Mouse (Mus musculus): ENCODE measurements at regions not wholly inside any gene's neighbourhood (a gene's known extent, or its start where the extent isn't known, plus 50 kb on each side); places are given as distances from the start of the nearest gene placed in this dataset.

DNA sequence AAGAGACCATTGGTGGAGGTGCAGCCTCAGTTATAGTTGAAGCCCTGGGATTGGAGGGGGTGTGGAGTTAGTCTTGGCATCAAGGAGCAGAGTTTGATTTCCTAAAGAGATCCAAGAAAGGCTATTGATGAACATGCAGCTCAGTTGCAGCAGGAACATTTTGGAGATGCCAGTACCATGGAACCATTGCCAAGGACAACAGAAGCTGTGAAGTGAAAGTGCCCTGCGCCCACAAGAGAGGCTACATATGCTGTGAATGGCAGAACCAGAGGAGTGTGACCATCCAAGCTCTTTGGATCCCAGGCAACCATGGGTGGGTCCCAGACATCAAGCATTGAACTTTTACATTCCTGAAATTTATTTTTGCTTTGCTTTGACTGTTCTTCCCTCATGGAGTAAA lies 539.2 kb upstream of the Mpdz start:
- Histone ChIP-seq H3K4me1 (ENCODE audit: control insufficient read depth, insufficient read depth, low read length) (no peaks in the 10 kb centered on the region), H3K27ac (replicated peaks; ENCODE audit: insufficient read depth, low read depth, low read length) (no peak overlapping the region), H3K27me3 (ENCODE audit: control insufficient read depth, insufficient read depth, low read length) (no peaks in the 10 kb centered on the region), H3K9ac (ENCODE audit: low read depth, low read length) (no peak overlapping the region), H3K4me3 (ENCODE audit: insufficient read depth, low read depth, low read length) (no peak overlapping the region), H3K36me3 (ENCODE audit: control insufficient read depth, insufficient read depth, low read length) (no peaks in the 10 kb centered on the region), H3K79me2 (ENCODE audit: control insufficient read depth, insufficient read depth, low read length) (no peaks in the 10 kb centered on the region)
- WGBS: 79% methylated on average over 1 of the region's 1 CpGs
- TF ChIP-seq CTCF (IDR thresholded peaks at IDR 0.05; ENCODE audit: low read depth, low read length) (no peak), POLR2A (IDR thresholded peaks at IDR 0.05; ENCODE audit: extremely low read depth, insufficient read depth, low read length) (no peak)
- DNase-seq (ENCODE audit: extremely low read depth, low read depth, low spot score): no peak

- WGBS: 88% methylated on average over 10 of the region's 10 CpGs
Observed at GRCm38 (mm10) chr4:81970472-81970871, 527.9 kb upstream of the Mpdz start.

GRCm38 (mm10) chr4:81969621-81970115 lies 527.1 kb upstream of the Mpdz start:
- no peaks in the 10 kb centered on the region for H3K4me1 ChIP-seq (ENCODE audit: control insufficient read depth, insufficient read depth, low read length)
- no peaks in the 10 kb centered on the region for H3K79me2 ChIP-seq (ENCODE audit: control insufficient read depth, insufficient read depth, low read length)
- no peak for DNase-seq (ENCODE audit: extremely low read depth, low read depth, low spot score)
- H3K36me3 ChIP-seq (ENCODE audit: control insufficient read depth, insufficient read depth, low read length): no peaks in the 10 kb centered on the region
- no peaks in the 10 kb centered on the region for H3K27me3 ChIP-seq (ENCODE audit: control insufficient read depth, insufficient read depth, low read length)
- 79% methylated on average over 3 of the region's 3 CpGs for WGBS
- H3K9ac ChIP-seq (ENCODE audit: low read depth, low read length): no peak overlapping the region
- no peak for TF ChIP-seq POLR2A (IDR thresholded peaks at IDR 0.05; ENCODE audit: extremely low read depth, insufficient read depth, low read length)
- no peak for TF ChIP-seq CTCF (IDR thresholded peaks at IDR 0.05; ENCODE audit: low read depth, low read length)
- H3K4me3 ChIP-seq (ENCODE audit: insufficient read depth, low read depth, low read length): no peak overlapping the region
- no peak overlapping the region for H3K27ac ChIP-seq (replicated peaks; ENCODE audit: insufficient read depth, low read depth, low read length)

More at GRCm38 (mm10) chr4:81970472-81970871, 527.9 kb upstream of the Mpdz start:
- Histone ChIP-seq H3K9ac (ENCODE audit: low read depth, low read length) (no peak overlapping the region), H3K27ac (replicated peaks; ENCODE audit: insufficient read depth, low read depth, low read length) (no peak overlapping the region), H3K27me3 (ENCODE audit: control insufficient read depth, insufficient read depth, low read length) (no peaks in the 10 kb centered on the region), H3K79me2 (ENCODE audit: control insufficient read depth, insufficient read depth, low read length) (no peaks in the 10 kb centered on the region), H3K4me1 (ENCODE audit: control insufficient read depth, insufficient read depth, low read length) (no peaks in the 10 kb centered on the region), H3K36me3 (ENCODE audit: control insufficient read depth, insufficient read depth, low read length) (no peaks in the 10 kb centered on the region), H3K4me3 (ENCODE audit: insufficient read depth, low read depth, low read length) (no peak overlapping the region)
- DNase-seq (ENCODE audit: extremely low read depth, low read depth, low spot score): no peak
- TF ChIP-seq CTCF (IDR thresholded peaks at IDR 0.05; ENCODE audit: low read depth, low read length) (no peak), POLR2A (IDR thresholded peaks at IDR 0.05; ENCODE audit: extremely low read depth, insufficient read depth, low read length) (no peak)

DNA sequence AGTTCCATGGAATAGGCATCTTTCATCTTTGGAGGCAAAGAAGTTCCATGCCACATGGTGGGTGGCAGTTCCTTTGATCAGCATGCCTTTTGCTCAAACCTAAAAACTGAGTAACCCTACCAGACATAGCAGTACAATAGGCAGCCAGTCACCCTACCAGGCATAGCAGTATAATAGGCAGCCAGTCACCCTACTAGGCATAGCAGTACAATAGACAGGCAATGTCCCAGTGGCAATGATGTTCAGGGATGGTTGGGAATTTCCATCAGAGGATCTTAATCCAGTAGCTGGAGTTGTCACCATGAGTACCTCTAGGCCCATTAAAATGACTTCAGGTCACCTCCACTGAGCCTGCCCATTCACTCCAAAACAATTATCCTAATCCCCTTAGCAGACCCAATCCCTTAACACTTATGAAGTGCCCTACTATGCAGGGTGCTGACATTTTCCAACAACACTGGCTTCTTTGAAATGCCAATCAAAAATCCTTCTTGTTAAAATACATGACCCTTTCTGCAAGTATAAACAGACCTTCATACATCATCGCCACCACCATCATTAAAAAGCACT lies 523.5 kb upstream of the Mpdz start:
- DNase-seq (ENCODE audit: extremely low read depth, low read depth, low spot score): no peak
- Histone ChIP-seq H3K4me3 (ENCODE audit: insufficient read depth, low read depth, low read length) (no peak overlapping the region), H3K27ac (replicated peaks; ENCODE audit: insufficient read depth, low read depth, low read length) (no peak overlapping the region), H3K36me3 (ENCODE audit: control insufficient read depth, insufficient read depth, low read length) (no peaks in the 10 kb centered on the region), H3K9ac (ENCODE audit: low read depth, low read length) (no peak overlapping the region), H3K79me2 (ENCODE audit: control insufficient read depth, insufficient read depth, low read length) (no peaks in the 10 kb centered on the region), H3K27me3 (ENCODE audit: control insufficient read depth, insufficient read depth, low read length) (no peaks in the 10 kb centered on the region), H3K4me1 (ENCODE audit: control insufficient read depth, insufficient read depth, low read length) (no peaks in the 10 kb centered on the region)
- TF ChIP-seq CTCF (IDR thresholded peaks at IDR 0.05; ENCODE audit: low read depth, low read length): no peak
- TF ChIP-seq POLR2A (IDR thresholded peaks at IDR 0.05; ENCODE audit: extremely low read depth, insufficient read depth, low read length): no peak
- 94% methylated on average over 1 of the region's 1 CpGs for WGBS

DNA sequence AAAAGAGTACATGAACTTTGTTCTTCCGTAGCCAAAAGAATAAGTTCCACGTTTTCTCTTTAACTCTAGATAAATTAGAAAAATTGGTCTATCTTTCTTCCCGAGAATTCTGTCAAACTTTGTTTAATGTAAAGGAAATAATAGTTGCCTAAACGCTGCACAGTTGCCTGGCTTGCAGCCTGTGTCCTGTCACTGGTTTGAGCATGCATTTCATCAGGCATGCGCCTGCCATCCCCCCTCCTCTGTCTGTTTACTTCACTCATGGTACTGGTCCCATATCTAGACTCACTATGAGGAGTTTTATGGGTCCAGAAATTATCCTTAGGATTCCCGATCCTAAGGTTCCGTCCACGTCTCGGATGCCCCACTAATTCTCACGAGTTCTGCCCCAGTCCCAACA lies 520.5 kb upstream of the Mpdz start:
- TF ChIP-seq POLR2A (IDR thresholded peaks at IDR 0.05; ENCODE audit: extremely low read depth, insufficient read depth, low read length) (no peak), CTCF (IDR thresholded peaks at IDR 0.05; ENCODE audit: low read depth, low read length) (no peak)
- Histone ChIP-seq H3K4me1 (ENCODE audit: control insufficient read depth, insufficient read depth, low read length) (no peaks in the 10 kb centered on the region), H3K79me2 (ENCODE audit: control insufficient read depth, insufficient read depth, low read length) (no peaks in the 10 kb centered on the region), H3K27me3 (ENCODE audit: control insufficient read depth, insufficient read depth, low read length) (no peaks in the 10 kb centered on the region), H3K27ac (replicated peaks; ENCODE audit: insufficient read depth, low read depth, low read length) (no peak overlapping the region), H3K4me3 (ENCODE audit: insufficient read depth, low read depth, low read length) (no peak overlapping the region), H3K9ac (ENCODE audit: low read depth, low read length) (no peak overlapping the region), H3K36me3 (ENCODE audit: control insufficient read depth, insufficient read depth, low read length) (no peaks in the 10 kb centered on the region)
- no peak for DNase-seq (ENCODE audit: extremely low read depth, low read depth, low spot score)
- WGBS: 86% methylated on average over 10 of the region's 10 CpGs

DNA sequence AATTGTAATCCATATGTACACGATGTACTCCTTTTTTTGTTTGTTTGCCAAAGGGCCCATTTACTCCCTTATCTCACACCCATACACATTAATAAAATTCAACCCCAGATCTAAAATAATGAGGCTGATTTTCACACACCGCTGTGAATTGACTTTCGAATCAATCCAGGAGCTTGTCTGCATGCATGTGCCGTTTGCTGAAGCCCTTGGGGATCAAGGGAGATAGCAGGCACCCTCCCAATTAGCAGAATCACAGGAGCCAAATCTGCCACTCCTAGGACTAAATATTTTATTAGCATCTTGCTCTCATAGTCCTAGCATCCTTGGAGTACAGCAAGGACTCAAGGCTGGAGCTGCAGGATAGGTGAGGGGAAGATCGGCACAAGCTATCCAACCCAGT lies 520.0 kb upstream of the Mpdz start:
- Histone ChIP-seq H3K27me3 (ENCODE audit: control insufficient read depth, insufficient read depth, low read length) (no peaks in the 10 kb centered on the region), H3K79me2 (ENCODE audit: control insufficient read depth, insufficient read depth, low read length) (no peaks in the 10 kb centered on the region), H3K4me3 (ENCODE audit: insufficient read depth, low read depth, low read length) (no peak overlapping the region), H3K4me1 (ENCODE audit: control insufficient read depth, insufficient read depth, low read length) (no peaks in the 10 kb centered on the region), H3K9ac (ENCODE audit: low read depth, low read length) (no peak overlapping the region), H3K27ac (replicated peaks; ENCODE audit: insufficient read depth, low read depth, low read length) (no peak overlapping the region), H3K36me3 (ENCODE audit: control insufficient read depth, insufficient read depth, low read length) (no peaks in the 10 kb centered on the region)
- 83% methylated on average over 5 of the region's 5 CpGs for WGBS
- DNase-seq (ENCODE audit: extremely low read depth, low read depth, low spot score): no peak
- no peak for TF ChIP-seq CTCF (IDR thresholded peaks at IDR 0.05; ENCODE audit: low read depth, low read length)
- no peak for TF ChIP-seq POLR2A (IDR thresholded peaks at IDR 0.05; ENCODE audit: extremely low read depth, insufficient read depth, low read length)

Measured in liver, adult 2 months (tissue).